Mouse (Mus musculus): ENCODE measurements at regions not wholly inside any gene's neighbourhood (a gene's known extent, or its start where the extent isn't known, plus 50 kb on each side); places are given as distances from the start of the nearest gene placed in this dataset.

DNA sequence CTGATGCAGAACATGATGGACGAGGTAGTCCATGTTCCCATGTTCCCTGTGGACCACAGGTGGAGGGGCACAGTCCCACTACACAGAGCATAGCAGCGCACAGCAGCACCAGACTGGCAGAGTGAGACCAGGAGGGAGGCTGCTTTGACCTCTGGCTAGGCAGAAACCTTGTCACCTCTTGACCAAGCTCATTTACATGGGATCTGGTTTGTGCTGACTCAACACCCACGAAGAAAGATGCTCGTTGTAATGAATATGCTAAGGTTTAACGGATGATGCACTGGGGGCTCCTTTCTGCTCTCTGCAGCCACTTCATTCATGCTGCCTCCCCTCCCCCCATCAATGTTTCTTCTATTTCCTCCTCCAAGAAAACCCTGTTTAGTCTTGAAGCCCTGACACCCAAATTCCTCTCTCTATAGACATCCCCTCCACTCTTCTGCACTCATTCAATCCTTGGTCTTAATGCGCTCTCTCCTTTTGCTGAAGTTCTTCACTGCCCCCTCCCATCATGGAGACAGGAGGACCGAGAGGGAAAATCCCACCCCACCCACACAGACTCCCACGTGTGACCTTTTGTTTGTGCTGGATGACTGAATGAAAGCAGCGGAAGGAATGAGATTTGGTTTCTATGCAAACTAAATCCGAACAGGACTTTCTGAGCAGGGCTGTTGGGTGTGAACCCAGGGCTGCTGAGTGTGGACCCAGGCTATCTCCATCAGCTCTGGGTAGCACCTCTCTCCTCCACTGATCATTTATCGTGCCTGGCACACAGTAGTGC, 156.6 kb upstream of the Spdye4c start:
- TF ChIP-seq POU5F1 (IDR thresholded peaks at IDR 0.05; ENCODE audit: borderline replicate concordance, low read length) = no peak
- no peak for TF ChIP-seq NANOG (IDR thresholded peaks at IDR 0.05; ENCODE audit: borderline replicate concordance, low read length)
- no peak for TF ChIP-seq CTCF (conservative IDR thresholded peaks at IDR 0.05; ENCODE audit: low read length)
- Histone ChIP-seq H3K4me3 (replicated peaks; ENCODE audit: low read length) (no peak overlapping the region), H3K9me3 (ENCODE audit: low read length) (peaks cover 15% of the 10 kb centered on the region), H3K4me1 (replicated peaks; ENCODE audit: low read depth, low read length) (peaks cover 49% of the 10 kb centered on the region), H3K27me3 (ENCODE audit: insufficient read depth, low read length) (no peaks in the 10 kb centered on the region; the same call in 1 of the 2 replicates), H3K36me3 (ENCODE audit: insufficient read depth, low read length) (no peaks in the 10 kb centered on the region)

DNA sequence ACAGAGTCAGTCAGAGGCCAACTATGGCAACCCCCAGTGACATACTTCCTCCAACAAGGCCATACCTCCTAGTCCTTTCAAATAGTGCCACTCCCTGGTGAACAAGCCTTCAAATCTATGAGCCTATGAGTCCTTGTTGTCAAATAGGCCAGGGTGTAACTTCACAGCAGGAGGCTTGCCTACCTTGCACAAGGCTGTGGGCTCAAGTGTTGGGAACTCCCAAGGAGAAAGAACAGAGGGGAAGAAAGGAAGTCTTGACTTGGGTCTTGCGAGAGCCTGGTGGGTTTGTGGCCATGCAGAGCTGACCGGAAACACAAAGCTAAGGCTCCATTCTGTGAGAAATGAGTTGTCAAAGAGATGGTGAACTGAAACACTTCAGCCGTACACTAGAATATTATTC, 154.6 kb upstream of the Spdye4c start:
- Histone ChIP-seq H3K27me3 (ENCODE audit: insufficient read depth, low read length) (no peaks in the 10 kb centered on the region; the same call in 1 of the 2 replicates), H3K36me3 (ENCODE audit: insufficient read depth, low read length) (no peaks in the 10 kb centered on the region), H3K4me1 (replicated peaks; ENCODE audit: low read depth, low read length) (peaks cover 29% of the 10 kb centered on the region), H3K9me3 (ENCODE audit: low read length) (peaks cover 15% of the 10 kb centered on the region), H3K4me3 (replicated peaks; ENCODE audit: low read length) (no peak overlapping the region)
- no peak for TF ChIP-seq NANOG (IDR thresholded peaks at IDR 0.05; ENCODE audit: borderline replicate concordance, low read length)
- TF ChIP-seq POU5F1 (IDR thresholded peaks at IDR 0.05; ENCODE audit: borderline replicate concordance, low read length) = no peak
- TF ChIP-seq CTCF (conservative IDR thresholded peaks at IDR 0.05; ENCODE audit: low read length) = no peak

DNA sequence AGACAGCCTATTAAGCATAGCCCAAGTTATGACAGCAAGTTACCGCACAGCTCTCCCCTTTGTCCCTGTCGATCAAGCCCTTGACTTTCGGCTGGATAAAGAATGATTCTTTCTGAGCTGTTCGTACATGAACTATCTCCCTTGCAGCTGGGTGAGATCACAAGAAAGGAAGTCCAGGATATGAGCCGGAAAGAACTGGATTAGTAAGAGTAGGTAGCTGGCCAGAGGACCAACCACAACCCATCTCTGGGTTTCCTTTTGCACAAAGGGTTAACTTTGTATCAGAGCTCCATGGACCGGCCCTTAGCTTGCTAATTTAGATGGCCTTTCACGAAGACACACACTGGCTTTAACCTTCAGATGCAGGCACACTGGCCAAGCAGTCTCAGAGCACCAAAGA, 153.3 kb upstream of the Spdye4c start:
- no peaks in the 10 kb centered on the region for H3K36me3 ChIP-seq (ENCODE audit: insufficient read depth, low read length)
- H3K4me3 ChIP-seq (replicated peaks; ENCODE audit: low read length) = no peak overlapping the region
- peaks cover 24% of the 10 kb centered on the region for H3K4me1 ChIP-seq (replicated peaks; ENCODE audit: low read depth, low read length)
- TF ChIP-seq POU5F1 (IDR thresholded peaks at IDR 0.05; ENCODE audit: borderline replicate concordance, low read length) = no peak
- no peak for TF ChIP-seq NANOG (IDR thresholded peaks at IDR 0.05; ENCODE audit: borderline replicate concordance, low read length)
- TF ChIP-seq CTCF (conservative IDR thresholded peaks at IDR 0.05; ENCODE audit: low read length) = no peak
- H3K9me3 ChIP-seq (ENCODE audit: low read length) = peaks cover 15% of the 10 kb centered on the region
- no peaks in the 10 kb centered on the region; the same call in 1 of the 2 replicates for H3K27me3 ChIP-seq (ENCODE audit: insufficient read depth, low read length)

DNA sequence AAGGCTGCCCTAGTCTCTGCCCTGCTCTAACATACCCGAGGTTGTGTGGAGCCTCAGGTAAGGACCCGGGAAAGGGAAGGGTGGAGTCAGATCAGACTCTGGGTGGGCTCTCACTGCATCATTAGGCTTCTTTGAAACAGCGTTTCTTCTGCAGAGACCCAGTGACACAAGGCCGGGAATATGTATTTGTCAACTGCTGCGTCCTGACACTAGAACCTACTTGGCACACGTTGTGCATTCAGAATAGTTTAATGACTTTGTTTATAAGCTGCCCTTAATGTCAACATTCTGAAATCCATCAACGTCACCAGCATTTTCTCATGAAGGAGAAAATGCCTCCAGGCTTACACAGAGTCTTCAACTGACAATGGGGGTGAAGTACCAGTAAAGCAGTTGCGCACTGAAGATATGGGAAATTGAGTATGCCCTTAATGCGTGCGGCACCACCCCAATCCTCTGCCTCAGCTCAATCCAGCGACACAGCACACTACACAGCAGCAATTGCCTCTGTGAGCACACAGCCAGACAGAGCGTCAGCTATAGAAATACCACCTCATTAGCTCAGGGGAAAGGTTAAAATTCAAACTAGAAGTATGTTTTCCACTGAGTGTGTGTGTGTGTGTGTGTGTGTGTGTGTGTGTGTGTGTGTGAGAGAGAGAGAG, 152.7 kb upstream of the Spdye4c start:
- Histone ChIP-seq H3K36me3 (ENCODE audit: insufficient read depth, low read length) (no peaks in the 10 kb centered on the region), H3K27me3 (ENCODE audit: insufficient read depth, low read length) (no peaks in the 10 kb centered on the region), H3K9me3 (ENCODE audit: low read length) (peaks cover 15% of the 10 kb centered on the region), H3K4me3 (replicated peaks; ENCODE audit: low read length) (no peak overlapping the region), H3K4me1 (replicated peaks; ENCODE audit: low read depth, low read length) (peaks cover 19% of the 10 kb centered on the region)
- no peak for TF ChIP-seq NANOG (IDR thresholded peaks at IDR 0.05; ENCODE audit: borderline replicate concordance, low read length)
- no peak for TF ChIP-seq CTCF (conservative IDR thresholded peaks at IDR 0.05; ENCODE audit: low read length)
- no peak for TF ChIP-seq POU5F1 (IDR thresholded peaks at IDR 0.05; ENCODE audit: borderline replicate concordance, low read length)

DNA sequence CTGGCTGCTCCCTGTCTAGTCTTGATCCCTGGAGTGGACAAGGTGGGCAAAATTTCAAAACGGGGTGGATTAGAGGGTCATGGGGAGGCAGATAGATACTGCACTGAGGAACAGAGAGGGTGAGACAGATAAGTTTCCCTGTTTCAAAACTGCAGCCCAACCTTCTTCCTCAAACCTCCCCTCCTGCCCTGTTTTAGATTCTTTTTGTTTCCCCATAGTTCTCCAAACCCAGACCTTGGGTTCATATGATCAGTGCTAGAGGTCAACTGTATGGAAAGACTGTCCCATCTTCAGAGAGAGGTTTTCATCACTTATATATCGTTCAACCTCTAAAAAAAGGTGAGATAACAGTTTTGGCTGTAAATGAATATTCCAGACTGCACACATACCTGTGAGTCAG, 152.1 kb upstream of the Spdye4c start:
- H3K9me3 ChIP-seq (ENCODE audit: low read length) = peaks cover 14% of the 10 kb centered on the region
- H3K4me3 ChIP-seq (replicated peaks; ENCODE audit: low read length) = no peak overlapping the region
- no peaks in the 10 kb centered on the region for H3K36me3 ChIP-seq (ENCODE audit: insufficient read depth, low read length)
- TF ChIP-seq NANOG (IDR thresholded peaks at IDR 0.05; ENCODE audit: borderline replicate concordance, low read length) (no peak), POU5F1 (IDR thresholded peaks at IDR 0.05; ENCODE audit: borderline replicate concordance, low read length) (no peak), CTCF (conservative IDR thresholded peaks at IDR 0.05; ENCODE audit: low read length) (no peak)
- no peaks in the 10 kb centered on the region for H3K27me3 ChIP-seq (ENCODE audit: insufficient read depth, low read length)
- peaks cover 18% of the 10 kb centered on the region for H3K4me1 ChIP-seq (replicated peaks; ENCODE audit: low read depth, low read length)

GRCm38 (mm10) chr2:128444599-128445011, 146.4 kb upstream of the Spdye4c start:
- Histone ChIP-seq H3K36me3 (ENCODE audit: insufficient read depth, low read length) (no peaks in the 10 kb centered on the region), H3K27me3 (ENCODE audit: insufficient read depth, low read length) (no peaks in the 10 kb centered on the region), H3K9me3 (ENCODE audit: low read length) (no peaks in the 10 kb centered on the region), H3K4me3 (replicated peaks; ENCODE audit: low read length) (no peak overlapping the region), H3K4me1 (replicated peaks; ENCODE audit: low read depth, low read length) (no peaks in the 10 kb centered on the region)
- TF ChIP-seq CTCF (conservative IDR thresholded peaks at IDR 0.05; ENCODE audit: low read length) = no peak
- TF ChIP-seq NANOG (IDR thresholded peaks at IDR 0.05; ENCODE audit: borderline replicate concordance, low read length) = no peak

- H3K36me3 ChIP-seq (ENCODE audit: insufficient read depth, low read length) = no peaks in the 10 kb centered on the region
- H3K9me3 ChIP-seq (ENCODE audit: low read length) = no peaks in the 10 kb centered on the region
- H3K4me1 ChIP-seq (replicated peaks; ENCODE audit: low read depth, low read length) = no peaks in the 10 kb centered on the region
- no peaks in the 10 kb centered on the region for H3K27me3 ChIP-seq (ENCODE audit: insufficient read depth, low read length)
- TF ChIP-seq POU5F1 (IDR thresholded peaks at IDR 0.05; ENCODE audit: borderline replicate concordance, low read length) = no peak
- TF ChIP-seq CTCF (conservative IDR thresholded peaks at IDR 0.05; ENCODE audit: low read length) = no peak
- TF ChIP-seq NANOG (IDR thresholded peaks at IDR 0.05; ENCODE audit: borderline replicate concordance, low read length) = no peak
- no peak overlapping the region for H3K4me3 ChIP-seq (replicated peaks; ENCODE audit: low read length)
Observed at GRCm38 (mm10) chr2:128445443-128445842, 145.6 kb upstream of the Spdye4c start.

DNA sequence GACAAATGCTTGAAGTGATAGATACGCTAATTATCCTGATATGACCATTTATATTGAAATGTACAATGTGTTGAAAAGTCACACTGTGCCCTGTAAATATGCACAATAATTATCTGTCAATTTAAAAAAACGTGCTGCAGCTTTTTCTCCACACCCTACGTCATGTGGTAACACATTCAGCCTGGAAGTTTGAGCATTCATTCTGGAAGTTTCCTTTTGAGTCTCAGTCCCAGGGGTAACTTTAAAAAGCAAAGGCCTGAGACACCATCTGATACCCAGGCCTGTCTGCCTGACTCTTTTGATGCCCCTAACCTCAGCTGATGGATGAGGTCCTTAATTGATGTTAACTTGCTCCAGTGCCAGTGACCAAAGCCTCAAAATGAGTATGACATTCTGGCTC, 141.7 kb upstream of the Spdye4c start:
- no peaks in the 10 kb centered on the region for H3K9me3 ChIP-seq (ENCODE audit: low read length)
- H3K4me1 ChIP-seq (replicated peaks; ENCODE audit: low read depth, low read length) = no peaks in the 10 kb centered on the region
- no peak overlapping the region for H3K4me3 ChIP-seq (replicated peaks; ENCODE audit: low read length)
- no peaks in the 10 kb centered on the region for H3K27me3 ChIP-seq (ENCODE audit: insufficient read depth, low read length)
- TF ChIP-seq CTCF (conservative IDR thresholded peaks at IDR 0.05; ENCODE audit: low read length) (no peak), NANOG (IDR thresholded peaks at IDR 0.05; ENCODE audit: borderline replicate concordance, low read length) (no peak), POU5F1 (IDR thresholded peaks at IDR 0.05; ENCODE audit: borderline replicate concordance, low read length) (no peak)
- H3K36me3 ChIP-seq (ENCODE audit: insufficient read depth, low read length) = no peaks in the 10 kb centered on the region

Data from E14TG2a.4 (cell line).